Mouse (Mus musculus): ENCODE measurements around the gene Tbc1d2b.

The Tbc1d2b gene

DNA sequence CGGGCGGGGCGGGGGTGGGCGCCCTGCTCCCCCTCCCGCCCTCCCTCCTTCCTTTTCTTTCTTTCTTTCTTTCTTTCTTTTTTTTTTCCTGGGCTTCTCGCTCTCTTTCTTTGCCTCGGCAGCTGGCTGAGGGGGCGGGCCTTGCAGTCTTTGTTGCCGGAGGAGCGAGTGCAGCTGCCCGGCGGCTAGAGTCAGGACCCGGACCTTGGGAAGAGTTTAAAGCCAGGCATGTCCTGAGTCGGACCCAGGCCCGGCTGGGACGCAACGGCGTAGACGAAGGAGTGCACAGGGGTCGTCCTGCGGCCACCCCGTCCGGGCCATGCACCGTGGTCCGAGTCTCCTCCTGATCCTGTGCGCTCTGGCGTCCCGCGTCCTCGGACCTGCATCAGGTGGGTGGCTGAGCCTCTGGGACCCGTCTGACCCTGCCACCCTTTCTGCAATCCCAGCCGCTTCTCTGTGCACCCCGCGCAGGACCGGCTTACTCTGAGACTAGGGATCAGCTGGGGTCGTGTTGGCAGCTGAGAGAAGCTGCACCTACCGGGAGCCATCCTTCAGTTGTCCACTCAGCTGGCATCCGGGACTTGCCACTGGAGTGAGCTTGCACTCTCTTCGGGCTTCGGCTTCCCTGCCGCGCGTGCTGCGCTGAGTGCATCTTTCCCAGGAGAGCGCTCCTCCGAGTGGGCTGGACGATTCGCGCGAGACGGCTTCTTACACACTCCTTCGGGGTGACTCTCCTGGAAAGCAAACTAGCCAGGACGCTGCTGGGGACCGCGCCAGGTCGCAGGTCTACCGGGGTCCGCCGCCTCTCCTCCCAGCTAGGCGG, 107.5 kb downstream of the Tbc1d2b start, which contains the start of gene Adamts7:
Adamts7 (plus strand) TSS at position 144 of the 823 bp plus-strand sequence.
- in situ Hi-C loops (cut with MboI; ENCODE audit: low pct_unique_long_range_greater_than_20kb in 1 of 2, low sequenced_read_pairs in 2 of 2, unreplicated experiment in 1 of 2) = no loop called here

DNA sequence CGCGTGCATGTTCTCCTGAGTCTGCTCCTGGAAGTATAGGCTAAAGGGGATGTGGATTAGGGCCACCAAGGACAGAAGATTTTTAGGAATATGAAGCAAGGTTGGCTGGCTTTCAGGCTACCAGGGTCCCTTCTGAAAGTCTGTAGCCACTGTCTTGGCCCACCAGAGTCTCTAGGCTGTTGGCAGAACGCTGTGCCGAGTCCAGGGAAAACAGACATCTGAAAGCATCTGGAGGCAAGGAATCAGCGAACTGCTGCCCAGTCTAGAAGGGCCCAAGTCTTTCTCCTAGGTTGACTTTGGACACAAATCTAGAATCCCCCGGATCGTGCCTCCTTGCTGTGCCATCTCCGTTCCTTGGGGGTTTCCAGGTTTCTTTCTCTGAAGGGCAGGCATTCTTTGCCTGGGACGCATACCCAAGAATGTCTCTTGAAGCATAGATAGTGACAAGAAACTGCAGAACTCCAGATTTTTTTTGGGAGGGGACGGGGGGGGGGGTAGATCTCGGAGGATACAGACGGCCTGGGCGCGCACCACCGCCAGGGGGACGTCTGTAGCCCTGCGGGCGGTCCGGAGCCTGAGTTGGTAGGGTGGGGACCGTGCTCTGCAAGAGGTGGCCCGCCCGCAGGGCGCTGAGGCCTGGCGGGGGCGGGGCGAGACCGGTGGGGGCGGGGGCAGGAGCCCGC, 108.2 kb downstream of the Tbc1d2b start:
- in situ Hi-C loops (cut with MboI; ENCODE audit: low pct_unique_long_range_greater_than_20kb in 1 of 2, low sequenced_read_pairs in 2 of 2, unreplicated experiment in 1 of 2) = no loop called here
